30 mouse cellular contexts compared by ENCODE assay signal in the genomic region with DNA sequence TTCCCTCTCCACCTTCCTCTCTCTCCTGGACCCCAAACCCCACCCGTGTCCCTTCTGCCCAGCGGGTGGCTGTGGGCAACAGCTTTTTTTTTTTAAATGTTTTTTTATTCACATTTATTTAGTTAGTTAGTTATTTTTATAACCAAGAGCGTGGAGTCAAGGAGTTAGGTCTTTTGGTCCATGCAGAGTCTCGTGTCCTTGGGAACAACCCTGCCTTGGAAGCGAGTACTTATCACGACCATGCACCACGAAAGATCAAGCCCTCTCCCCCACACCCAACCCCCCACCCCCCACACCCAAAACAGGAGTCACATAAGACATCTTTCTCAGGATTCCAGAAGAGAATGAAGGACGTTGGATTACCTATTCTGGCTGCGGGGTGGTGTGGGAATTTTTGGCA. TPM values are rescaled to one million over a fixed set of nuclear protein-coding genes. Genes with fewer than 3 reads are reported as not detected.
DNase-seq lines count a peak whose midpoint lies in the region; ATAC-seq lines count a peak whose summit lies in the region.
"Not testable (repeated sequence)": the region's sequence is repeated elsewhere in the genome, so short reads cannot be mapped to it uniquely, and the experiment has no call there.
"Had no signal": no experiment of that assay in that cellular context is flagged by ENCODE, and none has a peak within 500 bp of the region (broad histone marks: within the 10 kb centered on the region; RNA-seq: fewer than 3 reads in every experiment).

No protein-coding gene starts in this region.

- not testable (repeated sequence) for H3K9ac ChIP-seq in heart, embryonic 12.5 days; liver, embryonic 12.5 days

- H3K4me3 ChIP-seq in heart, embryonic 12.5 days; liver, embryonic 12.5 days: not testable (repeated sequence)

- H3K4me2 ChIP-seq in heart, embryonic 12.5 days = peak overlapping the region; percentile 53; the same call in 1 of the 2 replicates
- peak overlapping the region; percentile 57 for H3K4me2 ChIP-seq in liver, embryonic 12.5 days

- 45% methylated on average over 9 of the region's 9 CpGs for WGBS in heart, embryonic 12.5 days
- WGBS in liver, embryonic 12.5 days (ENCODE audit: insufficient replicate concordance) = 30% methylated on average over 9 of the region's 9 CpGs

- H3K27me3 ChIP-seq in heart, embryonic 12.5 days (replicated peaks); liver, embryonic 12.5 days (replicated peaks): not testable (repeated sequence)

- ATAC-seq in heart, embryonic 12.5 days (ENCODE audit: insufficient number of reproducible peaks, low FRiP score); liver, embryonic 12.5 days: not testable (repeated sequence)

- H3K27ac ChIP-seq in heart, embryonic 12.5 days (ENCODE audit: poor library complexity, severe bottlenecking); liver, embryonic 12.5 days: not testable (repeated sequence)

- H3K4me1 ChIP-seq in heart, embryonic 12.5 days (replicated peaks); liver, embryonic 12.5 days: not testable (repeated sequence)

- not testable (repeated sequence) for H3K36me3 ChIP-seq in heart, embryonic 12.5 days; liver, embryonic 12.5 days

- not testable (repeated sequence) for H3K9me3 ChIP-seq in heart, embryonic 12.5 days (replicated peaks); liver, embryonic 12.5 days (replicated peaks)

- DNase-seq in adrenal gland, postnatal 14 days = peak; percentile 16
- DNase-seq in cerebellum, adult 9-11 months = peak; percentile 58
- DNase-seq in heart, postnatal 4 days = peak; percentile 21
- peak; percentile 21 for DNase-seq in kidney, postnatal 10 days
- DNase-seq in right cerebral cortex, postnatal 10 days (ENCODE audit: low spot score in 2 of 2) = peak; percentile 22 to 46
- peak; percentile 10 for DNase-seq in urinary bladder, postnatal 14 days (ENCODE audit: low spot score)

RNA-seq across cellular contexts. Expression of a gene that starts 2.4 kb away (rescaled TPM):
- not detected in 2 replicates for total RNA-seq in adrenal gland, postnatal 14 days (2021)
- polyA plus RNA-seq in heart, embryonic 12.5 days (2016; fragmentation: Nextera tagmentation; extraction: Ambion mirVana) = 0.14 TPM in 1 of 2 replicates, not detected in the other
- total RNA-seq in heart, postnatal 4 days (2021) = not detected
- not detected in 2 replicates for polyA plus RNA-seq in liver, embryonic 12.5 days (2016; fragmentation: Nextera tagmentation; extraction: Ambion mirVana)
- total RNA-seq: gastrocnemius, postnatal 14 days; hematopoietic stem cell, adult 5-6 weeks; layer of hippocampus, postnatal 10 days; left cerebral cortex, adult 18-20 months; left cerebral cortex, postnatal 14 days; MEL; monocyte, adult 5-6 weeks had no signal
- polyA plus RNA-seq: forebrain, embryonic 14.5 days; intestine, postnatal 0 days; liver, embryonic 11.5 days; lung, adult 2 months; midbrain, embryonic 14.5 days; neural tube, embryonic 14.5 days; Patski had no signal

RNA-seq across cellular contexts. Expression of a gene that starts 7.7 kb away (rescaled TPM):
- not detected in 2 replicates for total RNA-seq in adrenal gland, postnatal 14 days (2021)
- polyA plus RNA-seq in heart, embryonic 12.5 days (2016; fragmentation: Nextera tagmentation; extraction: Ambion mirVana) = not detected in 2 replicates
- total RNA-seq in heart, postnatal 4 days (2021) = not detected
- not detected in 2 replicates for polyA plus RNA-seq in liver, embryonic 12.5 days (2016; fragmentation: Nextera tagmentation; extraction: Ambion mirVana)
- total RNA-seq: adrenal gland, postnatal 10 days; gastrocnemius, postnatal 14 days; granulocyte monocyte progenitor cell, adult 5-6 weeks; hematopoietic stem cell, adult 5-6 weeks; layer of hippocampus, postnatal 10 days; left cerebral cortex, adult 18-20 months; left cerebral cortex, postnatal 14 days; MEL; monocyte, adult 5-6 weeks had no signal
- polyA plus RNA-seq: embryonic facial prominence, embryonic 11.5 days; forebrain, embryonic 14.5 days; heart, embryonic 14.5 days; hindbrain, embryonic 14.5 days; intestine, postnatal 0 days; limb, embryonic 11.5 days; liver, embryonic 11.5 days; lung, adult 2 months; midbrain, embryonic 14.5 days; neural tube, embryonic 14.5 days; Patski; stomach, embryonic 15.5 days had no signal

RNA-seq across cellular contexts. Expression of a gene that starts 11.3 kb away (rescaled TPM):
- not detected in 2 replicates for total RNA-seq in adrenal gland, postnatal 14 days (2021)
- 0.33 and 0.35 TPM in 2 replicates for polyA plus RNA-seq in heart, embryonic 12.5 days (2016; fragmentation: Nextera tagmentation; extraction: Ambion mirVana)
- total RNA-seq in heart, postnatal 4 days (2021) = not detected
- not detected in 2 replicates for polyA plus RNA-seq in liver, embryonic 12.5 days (2016; fragmentation: Nextera tagmentation; extraction: Ambion mirVana)
- total RNA-seq: adrenal gland, postnatal 10 days; gastrocnemius, postnatal 14 days; granulocyte monocyte progenitor cell, adult 5-6 weeks; hematopoietic stem cell, adult 5-6 weeks; layer of hippocampus, postnatal 10 days; left cerebral cortex, adult 18-20 months; left cerebral cortex, postnatal 14 days; MEL; monocyte, adult 5-6 weeks had no signal
- polyA plus RNA-seq: forebrain, embryonic 14.5 days; heart, embryonic 14.5 days; hindbrain, embryonic 14.5 days; limb, embryonic 11.5 days; liver, embryonic 11.5 days; lung, adult 2 months; midbrain, embryonic 14.5 days; neural tube, embryonic 14.5 days had no signal

RNA-seq across cellular contexts. Expression of a gene that starts 14.4 kb away (rescaled TPM):
- not detected in 2 replicates for total RNA-seq in adrenal gland, postnatal 14 days (2021)
- polyA plus RNA-seq in heart, embryonic 12.5 days (2016; fragmentation: Nextera tagmentation; extraction: Ambion mirVana) = not detected in 2 replicates
- total RNA-seq in heart, postnatal 4 days (2021) = not detected
- not detected in 2 replicates for polyA plus RNA-seq in liver, embryonic 12.5 days (2016; fragmentation: Nextera tagmentation; extraction: Ambion mirVana)
- total RNA-seq: adrenal gland, postnatal 10 days; gastrocnemius, postnatal 14 days; granulocyte monocyte progenitor cell, adult 5-6 weeks; hematopoietic stem cell, adult 5-6 weeks; layer of hippocampus, postnatal 10 days; left cerebral cortex, adult 18-20 months; left cerebral cortex, postnatal 14 days; MEL; monocyte, adult 5-6 weeks had no signal
- polyA plus RNA-seq: embryonic facial prominence, embryonic 11.5 days; forebrain, embryonic 14.5 days; heart, embryonic 14.5 days; hindbrain, embryonic 14.5 days; intestine, postnatal 0 days; kidney, postnatal 0 days; limb, embryonic 11.5 days; liver, embryonic 11.5 days; lung, adult 2 months; midbrain, embryonic 14.5 days; neural tube, embryonic 14.5 days; Patski; stomach, embryonic 15.5 days had no signal

RNA-seq across cellular contexts. Expression of a gene that starts 17.3 kb away (rescaled TPM):
- not detected in 2 replicates for total RNA-seq in adrenal gland, postnatal 14 days (2021)
- polyA plus RNA-seq in heart, embryonic 12.5 days (2016; fragmentation: Nextera tagmentation; extraction: Ambion mirVana) = 0.24 TPM in 1 of 2 replicates, not detected in the other
- not detected for total RNA-seq in heart, postnatal 4 days (2021)
- polyA plus RNA-seq in liver, embryonic 12.5 days (2016; fragmentation: Nextera tagmentation; extraction: Ambion mirVana) = not detected in 2 replicates
- total RNA-seq: adrenal gland, postnatal 10 days; gastrocnemius, postnatal 14 days; granulocyte monocyte progenitor cell, adult 5-6 weeks; hematopoietic stem cell, adult 5-6 weeks; layer of hippocampus, postnatal 10 days; left cerebral cortex, adult 18-20 months; left cerebral cortex, postnatal 14 days; MEL; monocyte, adult 5-6 weeks had no signal
- polyA plus RNA-seq: embryonic facial prominence, embryonic 11.5 days; forebrain, embryonic 14.5 days; heart, embryonic 14.5 days; hindbrain, embryonic 14.5 days; intestine, postnatal 0 days; kidney, postnatal 0 days; limb, embryonic 11.5 days; liver, embryonic 11.5 days; lung, adult 2 months; midbrain, embryonic 14.5 days; neural tube, embryonic 14.5 days; Patski had no signal
